Comparison of ENCODE assay signal across 12 mouse cellular contexts in the genomic region with DNA sequence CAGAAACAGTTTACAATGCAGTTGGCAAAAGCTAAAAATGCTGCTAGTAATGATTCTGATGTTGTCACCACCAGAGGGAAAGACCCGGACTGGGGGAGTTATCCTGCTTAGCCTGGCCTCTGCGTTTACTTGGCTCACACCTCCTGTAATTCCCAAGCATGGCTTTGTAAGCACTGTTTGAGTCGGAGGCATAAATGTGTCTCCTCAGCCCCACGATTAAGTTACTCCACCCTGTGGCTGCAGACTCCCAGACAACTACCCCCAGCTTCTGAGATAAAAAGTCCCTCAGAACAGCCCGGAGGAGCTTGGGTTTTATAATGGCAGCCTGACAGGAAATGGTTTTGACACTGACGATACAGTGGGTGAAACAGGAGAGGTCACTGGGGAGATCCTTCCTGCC.
DNase-seq lines count a peak whose midpoint lies in the region; ATAC-seq and TF ChIP-seq lines count a peak whose summit lies in the region.
"Had no signal": no experiment of that assay in that cellular context is flagged by ENCODE, and none has a peak within 500 bp of the region (broad histone marks: within the 10 kb centered on the region; RNA-seq: fewer than 3 reads in every experiment).

No protein-coding gene starts in this region.

- H3K4me3 ChIP-seq in limb, embryonic 15.5 days: no peak overlapping the region
- H3K4me3 ChIP-seq in left cerebral cortex, adult 2 months: no peak overlapping the region
- no peak overlapping the region for H3K4me3 ChIP-seq in intestine, embryonic 16.5 days (ENCODE audit: low read length)
- H3K4me3 ChIP-seq: stomach, embryonic 15.5 days had no signal

- peak; percentile 83 for DNase-seq in heart, adult 11 months
- no peak for DNase-seq in heart, postnatal 25 days (ENCODE audit: low spot score)
- DNase-seq in urinary bladder, postnatal 14 days (ENCODE audit: low spot score): peak; percentile 7
- no peak for DNase-seq in urinary bladder, postnatal 4 days (ENCODE audit: low spot score in 2 of 2)
- peak; percentile 3 for DNase-seq in yolk sac, embryonic 10.5 days (ENCODE audit: low spot score)
- DNase-seq in left cerebral cortex, adult 2 months (ENCODE audit: extremely low spot score in 1 of 2, low spot score in 2 of 2): no peak
- DNase-seq: cerebellum, postnatal 10 days; gastrocnemius, postnatal 36 days had no signal

- 0 out of 2 replicates have a peak, but pooled peaks cover 5% of the 10 kb centered on the region for H3K4me1 ChIP-seq in limb, embryonic 15.5 days
- no peaks in the 10 kb centered on the region for H3K4me1 ChIP-seq in intestine, embryonic 16.5 days (ENCODE audit: control insufficient read depth, insufficient read depth, low read length)

- no peak overlapping the region for H3K27ac ChIP-seq in limb, embryonic 15.5 days
- H3K27ac ChIP-seq in left cerebral cortex, adult 2 months: no peak overlapping the region
- no peak overlapping the region for H3K27ac ChIP-seq in intestine, embryonic 16.5 days (ENCODE audit: low read length)
- H3K27ac ChIP-seq: stomach, embryonic 15.5 days had no signal

- H3K27me3 ChIP-seq in limb, embryonic 15.5 days: no peaks in the 10 kb centered on the region
- no peaks in the 10 kb centered on the region for H3K27me3 ChIP-seq in intestine, embryonic 16.5 days (replicated peaks; ENCODE audit: control insufficient read depth, insufficient read depth, low read length)
- H3K27me3 ChIP-seq: Patski; stomach, embryonic 15.5 days had no signal

- TF ChIP-seq CTCF in left cerebral cortex, adult 2 months (IDR thresholded peaks at IDR 0.05): no peak

- ATAC-seq in limb, embryonic 15.5 days (ENCODE audit: insufficient number of reproducible peaks, low FRiP score, low TSS enrichment, low read depth): peak; percentile 61; the same call in 1 of the 2 replicates
- ATAC-seq in intestine, embryonic 16.5 days: no peak
- ATAC-seq: Patski had no signal

- H3K36me3 ChIP-seq in limb, embryonic 15.5 days: no peaks in the 10 kb centered on the region
- H3K36me3 ChIP-seq in intestine, embryonic 16.5 days (ENCODE audit: control insufficient read depth, insufficient read depth, low read length): no peaks in the 10 kb centered on the region
- H3K36me3 ChIP-seq: stomach, embryonic 15.5 days had no signal

- WGBS in limb, embryonic 15.5 days: 12% methylated on average over 6 of the region's 6 CpGs
- WGBS in intestine, embryonic 16.5 days: 28% methylated on average over 6 of the region's 6 CpGs

- no peaks in the 10 kb centered on the region for H3K9me3 ChIP-seq in limb, embryonic 15.5 days
- no peaks in the 10 kb centered on the region for H3K9me3 ChIP-seq in intestine, embryonic 16.5 days (ENCODE audit: control insufficient read depth, low read length)
- H3K9me3 ChIP-seq: stomach, embryonic 15.5 days had no signal

- intact Hi-C loops in heart, postnatal 25 days (cut with DNase I): no loop called here
- intact Hi-C loops in left cerebral cortex, adult 2 months (cut with DNase I): no loop called here

- H3K9ac ChIP-seq in limb, embryonic 15.5 days: no peak overlapping the region
- no peak overlapping the region for H3K9ac ChIP-seq in intestine, embryonic 16.5 days (ENCODE audit: low read depth, low read length)
- H3K9ac ChIP-seq: stomach, embryonic 15.5 days had no signal

- H3K4me2 ChIP-seq in limb, embryonic 15.5 days: no peak overlapping the region
- no peak overlapping the region for H3K4me2 ChIP-seq in intestine, embryonic 16.5 days (ENCODE audit: low read depth, low read length)
- H3K4me2 ChIP-seq: stomach, embryonic 15.5 days had no signal

Comparison
In these comparisons a context has a peak if more than half of its experiments do, and no peak if none do; other contexts are left out.
1. DNase-seq: peak in heart, adult 11 months (single experiment), urinary bladder, postnatal 14 days (single experiment) and yolk sac, embryonic 10.5 days (single experiment); none in heart, postnatal 25 days (single experiment), urinary bladder, postnatal 4 days (0 of 2) and left cerebral cortex, adult 2 months (0 of 2).